Mouse (Mus musculus): ENCODE results near the gene Grm6. TPM values are rescaled to one million over a fixed set of nuclear protein-coding genes. Genes with fewer than 3 reads are reported as not detected.
A peak's percentile ranks its signal among the peaks of the same experiment; 100 is the strongest.

The Grm6 gene
- total and polyA plus RNA-seq, 3 experiments: 0.08 to 1.0 (median 0.23) TPM

GRCm38 (mm10) chr11:50826214-50826613, 24.3 kb upstream of the Grm6 start:
- Histone ChIP-seq H3K79me2 (replicated peaks; ENCODE audit: control insufficient read depth, extremely low read depth, insufficient read depth, poor library complexity, severe bottlenecking) (no peaks in the 10 kb centered on the region), H3K36me3 (replicated peaks in 1 of 2; ENCODE audit: control insufficient read depth in 1 of 2, insufficient read depth in 1 of 2, low read length in 1 of 2) (peaks cover 0 to 4% of the 10 kb centered on the region in 2 experiments), H3K27me3 (replicated peaks) (no peaks in the 10 kb centered on the region), H3K27ac (ENCODE audit: insufficient read depth, low read depth) (no peak overlapping the region), H3K4me1 (ENCODE audit: control insufficient read depth in 1 of 2, insufficient read depth in 2 of 2) (peaks cover 3 to 13% of the 10 kb centered on the region in 2 experiments; a peak in 3 of 4 replicates), H3K4me2 (ENCODE audit: insufficient read depth, low read depth, poor library complexity, severe bottlenecking) (peak overlapping the region; percentile 98), H3K4me3 (replicated peaks in 1 of 3; ENCODE audit: low read depth in 2 of 3, low read length in 2 of 3, poor library complexity in 1 of 3) (no peak overlapping the region), H3K9ac (ENCODE audit: insufficient read depth, low read depth) (no peak overlapping the region), H3K9me3 (replicated peaks; ENCODE audit: low read length) (no peaks in the 10 kb centered on the region)
- peak; percentile 52 for DNase-seq (ENCODE audit: extremely low read depth)
- TF ChIP-seq CHD2 (IDR thresholded peaks at IDR 0.05; ENCODE audit: low read length) (no peak), JUN (IDR thresholded peaks at IDR 0.05; ENCODE audit: insufficient read depth, low read depth, low read length) (no peak), SIN3A (IDR thresholded peaks at IDR 0.05; ENCODE audit: low read length) (peak; percentile 29; the same call in 1 of the 2 replicates), ZNF384 (IDR thresholded peaks at IDR 0.05; ENCODE audit: low read depth, low read length) (no peak), HCFC1 (IDR thresholded peaks at IDR 0.05; ENCODE audit: low read depth, low read length) (no peak), MXI1 (IDR thresholded peaks at IDR 0.05; ENCODE audit: low read depth, low read length) (no peak), EP300 (IDR thresholded peaks at IDR 0.05; ENCODE audit: low read length) (peak; percentile 58; the same call in 1 of the 2 replicates), NELFE (IDR thresholded peaks at IDR 0.05; ENCODE audit: low read depth, low read length) (no peak), USF1 (IDR thresholded peaks at IDR 0.05; ENCODE audit: low read depth, low read length) (no peak), SMC3 (IDR thresholded peaks at IDR 0.05; ENCODE audit: low read depth, low read length) (no peak), ETS1 (conservative IDR thresholded peaks at IDR 0.05; ENCODE audit: low read depth, low read length) (0 out of 2 replicates have a peak, but pooled peaks have one; percentile 17), UBTF (IDR thresholded peaks at IDR 0.05; ENCODE audit: low read depth, low read length) (no peak), USF2 (conservative IDR thresholded peaks at IDR 0.05; ENCODE audit: low read depth, low read length) (no peak), MAFK (IDR thresholded peaks at IDR 0.05; ENCODE audit: insufficient replicate concordance, low read length) (no peak), ZMIZ1 (IDR thresholded peaks at IDR 0.05; ENCODE audit: low read depth, low read length) (no peak), JUND (conservative IDR thresholded peaks at IDR 0.05; ENCODE audit: low read depth, low read length) (0 out of 2 replicates have a peak, but pooled peaks have one; percentile 9), E2F4 (IDR thresholded peaks at IDR 0.05; ENCODE audit: insufficient replicate concordance, low read depth, low read length) (no peak), CTCF (conservative IDR thresholded peaks at IDR 0.05 in 1 of 2, IDR thresholded peaks at IDR 0.05 in 1 of 2; ENCODE audit: low read depth in 2 of 2, low read length in 2 of 2) (no peak), NRF1 (IDR thresholded peaks at IDR 0.05; ENCODE audit: low read depth, low read length) (no peak), GABPA (IDR thresholded peaks at IDR 0.05; ENCODE audit: insufficient replicate concordance, low read depth, low read length) (no peak), MAZ (IDR thresholded peaks at IDR 0.05; ENCODE audit: low read depth, low read length) (no peak), PAX5 (IDR thresholded peaks at IDR 0.05; ENCODE audit: low read length) (no peak), MAX (IDR thresholded peaks at IDR 0.05; ENCODE audit: low read length) (no peak), TCF12 (IDR thresholded peaks at IDR 0.05; ENCODE audit: low read depth, low read length) (no peak), CHD1 (IDR thresholded peaks at IDR 0.05; ENCODE audit: low read depth, low read length) (no peak), IRF4 (IDR thresholded peaks at IDR 0.05; ENCODE audit: low read depth, low read length) (peak; percentile 74), POLR2AphosphoS2 (IDR thresholded peaks at IDR 0.05; ENCODE audit: low read depth, low read length) (no peak), ZKSCAN1 (IDR thresholded peaks at IDR 0.05; ENCODE audit: borderline replicate concordance, low read depth, low read length) (no peak), MEF2A (IDR thresholded peaks at IDR 0.05; ENCODE audit: borderline replicate concordance, low read depth, low read length) (0 out of 2 replicates have a peak, but pooled peaks have one; percentile 46), POLR2A (IDR thresholded peaks at IDR 0.05; ENCODE audit: low read depth, low read length) (no peak), BHLHE40 (IDR thresholded peaks at IDR 0.05; ENCODE audit: low read depth, low read length) (peak; percentile 15; the same call in 1 of the 2 replicates), RCOR1 (conservative IDR thresholded peaks at IDR 0.05; ENCODE audit: low read depth, low read length) (no peak), ELF1 (IDR thresholded peaks at IDR 0.05; ENCODE audit: low read depth, low read length) (no peak), KAT2A (IDR thresholded peaks at IDR 0.05; ENCODE audit: insufficient replicate concordance, low read length) (no peak), MYC (IDR thresholded peaks at IDR 0.05; ENCODE audit: low read depth, low read length) (no peak), TBP (conservative IDR thresholded peaks at IDR 0.05; ENCODE audit: low read depth, low read length) (no peak), ZC3H11A (IDR thresholded peaks at IDR 0.05; ENCODE audit: low read depth, low read length) (no peak), RAD21 (IDR thresholded peaks at IDR 0.05; ENCODE audit: low read depth, low read length) (no peak)
- dilution Hi-C loops (cut with MboI; ENCODE audit: extremely low pct_ligation_motif_present, extremely low pct_unique_long_range_greater_than_20kb, low sequenced_read_pairs) (no loop called here), in situ Hi-C loops (cut with MboI; ENCODE audit: low pct_ligation_motif_present, low pct_unique_long_range_greater_than_20kb, low sequenced_read_pairs) (no loop called here)

Data from CH12.LX (cell line).